Mouse (Mus musculus): ENCODE results near the gene Nuak1.

- TF ChIP-seq CTCF (IDR thresholded peaks at IDR 0.05; ENCODE audit: low read depth), result no peak
- TF ChIP-seq EP300 (IDR thresholded peaks at IDR 0.05; ENCODE audit: low read depth), result no peak
These were observed 54.2 kb downstream of the Nuak1 start for GRCm38 (mm10) chr10:84386214-84386613.
